Mouse (Mus musculus): ENCODE measurements around the gene Dnm3. TPM values are rescaled to one million over a fixed set of nuclear protein-coding genes. Genes with fewer than 3 reads are reported as not detected.
A peak's percentile ranks its signal among the peaks of the same experiment; 100 is the strongest.

The Dnm3 gene
- polyA plus RNA-seq, 1 experiment from 2014 or later: 27.7 TPM

DNA sequence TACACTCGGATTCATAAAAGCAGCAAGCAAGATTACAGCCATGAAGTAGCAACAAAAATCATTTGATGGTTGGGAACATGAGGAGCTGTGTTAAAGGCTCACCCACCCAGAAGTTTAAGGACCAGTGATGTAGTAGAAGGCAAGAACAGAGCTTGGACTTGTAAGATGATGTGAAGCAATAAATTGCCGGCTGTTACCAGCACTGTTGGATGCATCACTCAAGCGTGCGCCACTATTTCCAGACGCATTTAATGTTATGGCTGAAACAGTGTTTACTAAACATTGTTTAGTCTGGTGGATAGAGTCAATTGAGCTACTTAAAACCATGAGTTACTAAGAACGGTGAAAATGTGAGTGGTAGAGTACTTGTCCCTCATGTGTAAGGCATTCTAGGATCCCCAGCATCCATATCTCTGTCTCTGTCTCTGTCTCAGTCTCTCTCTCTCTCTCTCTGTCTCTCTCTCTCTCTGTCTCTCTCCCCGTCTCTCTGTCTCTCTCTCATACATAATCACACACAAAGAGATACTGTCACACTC is 241.1 kb downstream of the Dnm3 start:
- no peak overlapping the region for H3K4me3 ChIP-seq
- H3K4me2 ChIP-seq: no peak overlapping the region
- peaks cover 26% of the 10 kb centered on the region for H3K4me1 ChIP-seq
- no peaks in the 10 kb centered on the region for H3K9me3 ChIP-seq
- WGBS: 84% methylated on average over 7 of the region's 7 CpGs
- H3K27me3 ChIP-seq: no peaks in the 10 kb centered on the region
- no peak overlapping the region for H3K27ac ChIP-seq
- no peak overlapping the region for H3K9ac ChIP-seq
- ATAC-seq (ENCODE audit: insufficient number of reproducible peaks, insufficient read depth, low FRiP score, low TSS enrichment, low read depth): no peak
- no peaks in the 10 kb centered on the region for H3K36me3 ChIP-seq

DNA sequence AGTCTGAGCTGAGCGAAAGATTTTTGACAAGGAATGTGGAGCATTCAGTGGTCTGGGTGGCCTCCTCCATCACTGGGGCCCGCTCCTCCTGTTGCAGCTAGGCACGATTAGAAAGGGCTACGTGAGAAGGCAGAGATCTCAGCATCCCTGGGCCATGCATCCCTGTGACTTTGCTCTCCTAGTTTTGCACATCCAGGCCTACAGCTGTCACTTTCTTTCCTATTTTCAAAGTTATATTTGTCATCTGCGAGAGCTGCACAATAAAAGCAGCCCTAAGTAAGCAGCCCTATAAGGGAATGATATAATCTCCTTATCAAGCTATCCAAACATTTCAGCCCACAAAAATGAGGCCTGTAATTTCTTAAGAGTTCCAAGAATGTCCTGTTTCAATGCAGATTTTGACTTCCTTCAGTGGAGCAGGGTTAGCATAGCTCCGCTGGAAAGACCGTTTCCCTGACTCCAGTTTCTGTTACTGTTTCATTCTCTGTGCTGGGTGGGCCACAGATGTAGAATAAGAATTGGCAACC is 252.2 kb downstream of the Dnm3 start:
- peak; percentile 59 for ATAC-seq (ENCODE audit: insufficient number of reproducible peaks, insufficient read depth, low FRiP score, low TSS enrichment, low read depth)
- Histone ChIP-seq H3K9me3 (no peaks in the 10 kb centered on the region), H3K27me3 (no peaks in the 10 kb centered on the region), H3K27ac (peak overlapping the region; percentile 94), H3K4me2 (no peak overlapping the region), H3K9ac (peak overlapping the region; percentile 40; the same call in 1 of the 2 replicates), H3K4me3 (no peak overlapping the region), H3K4me1 (peaks cover 19% of the 10 kb centered on the region), H3K36me3 (peaks cover 6% of the 10 kb centered on the region; the same call in 1 of the 2 replicates)
- WGBS: 23% methylated on average over 7 of the region's 7 CpGs

GRCm38 (mm10) chr1:162224817-162225605 is 252.8 kb downstream of the Dnm3 start:
- H3K9ac ChIP-seq: no peak overlapping the region; the same call in 1 of the 2 replicates

GRCm38 (mm10) chr1:162224061-162224460 is 253.8 kb downstream of the Dnm3 start:
- Histone ChIP-seq H3K27me3 (no peaks in the 10 kb centered on the region), H3K4me1 (peaks cover 19% of the 10 kb centered on the region), H3K4me2 (peak overlapping the region; percentile 18; the same call in 1 of the 2 replicates), H3K36me3 (peaks cover 6% of the 10 kb centered on the region; the same call in 1 of the 2 replicates), H3K9ac (no peak overlapping the region), H3K27ac (peak overlapping the region; percentile 91), H3K9me3 (no peaks in the 10 kb centered on the region), H3K4me3 (no peak overlapping the region)
- no peak for ATAC-seq (ENCODE audit: insufficient number of reproducible peaks, insufficient read depth, low FRiP score, low TSS enrichment, low read depth)
- WGBS: 41% methylated on average over 3 of the region's 3 CpGs

More at GRCm38 (mm10) chr1:162224817-162225605, 252.8 kb downstream of the Dnm3 start:
- H3K4me3 ChIP-seq: no peak overlapping the region
- WGBS: 26% methylated on average over 10 of the region's 10 CpGs
- H3K36me3 ChIP-seq: peaks cover 6% of the 10 kb centered on the region; the same call in 1 of the 2 replicates
- peaks cover 19% of the 10 kb centered on the region for H3K4me1 ChIP-seq
- H3K4me2 ChIP-seq: no peak overlapping the region
- ATAC-seq (ENCODE audit: insufficient number of reproducible peaks, insufficient read depth, low FRiP score, low TSS enrichment, low read depth): peak; percentile 16; the same call in 1 of the 2 replicates
- no peaks in the 10 kb centered on the region for H3K9me3 ChIP-seq
- no peaks in the 10 kb centered on the region for H3K27me3 ChIP-seq
- peak overlapping the region; percentile 94 for H3K27ac ChIP-seq

DNA sequence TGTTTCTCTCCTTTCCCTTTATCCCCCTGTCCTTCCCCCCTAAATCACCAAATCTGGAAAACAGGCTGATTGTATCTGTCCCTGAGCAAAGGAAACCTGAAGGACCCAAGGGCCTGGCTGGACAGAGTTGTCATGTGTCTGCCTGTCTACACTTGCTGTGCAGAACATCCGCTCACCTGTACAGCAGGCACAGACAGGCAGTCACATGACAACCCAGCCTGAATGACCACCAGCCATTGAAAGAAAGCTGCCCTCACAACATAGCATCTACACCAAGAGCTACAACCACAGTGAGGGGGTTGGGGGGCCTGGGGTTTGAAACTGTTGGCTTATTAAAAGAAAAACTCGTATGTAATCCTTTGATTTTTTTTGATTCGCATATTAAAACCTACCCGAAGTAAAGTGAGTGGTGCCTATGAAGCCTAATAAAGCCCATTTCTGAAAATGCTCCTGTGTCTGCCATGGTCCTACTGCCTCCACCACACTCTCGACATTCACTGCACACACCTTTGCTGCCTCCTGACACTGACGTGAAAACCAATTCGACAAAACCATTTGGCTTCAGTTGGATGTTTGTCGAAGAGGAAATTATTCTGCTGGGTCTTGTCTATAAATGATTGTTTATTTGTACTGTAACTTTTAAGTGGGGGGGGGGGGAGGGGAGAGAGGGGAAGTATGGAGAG is 254.4 kb downstream of the Dnm3 start:
- Histone ChIP-seq H3K27ac (peak overlapping the region; percentile 91), H3K4me3 (peak overlapping the region; percentile 30), H3K36me3 (peaks cover 6% of the 10 kb centered on the region; the same call in 1 of the 2 replicates), H3K4me2 (peak overlapping the region; percentile 59), H3K4me1 (peaks cover 19% of the 10 kb centered on the region), H3K27me3 (no peaks in the 10 kb centered on the region), H3K9ac (peak overlapping the region; percentile 72), H3K9me3 (no peaks in the 10 kb centered on the region)
- 36% methylated on average over 8 of the region's 8 CpGs for WGBS
- no peak for ATAC-seq (ENCODE audit: insufficient number of reproducible peaks, insufficient read depth, low FRiP score, low TSS enrichment, low read depth)

DNA sequence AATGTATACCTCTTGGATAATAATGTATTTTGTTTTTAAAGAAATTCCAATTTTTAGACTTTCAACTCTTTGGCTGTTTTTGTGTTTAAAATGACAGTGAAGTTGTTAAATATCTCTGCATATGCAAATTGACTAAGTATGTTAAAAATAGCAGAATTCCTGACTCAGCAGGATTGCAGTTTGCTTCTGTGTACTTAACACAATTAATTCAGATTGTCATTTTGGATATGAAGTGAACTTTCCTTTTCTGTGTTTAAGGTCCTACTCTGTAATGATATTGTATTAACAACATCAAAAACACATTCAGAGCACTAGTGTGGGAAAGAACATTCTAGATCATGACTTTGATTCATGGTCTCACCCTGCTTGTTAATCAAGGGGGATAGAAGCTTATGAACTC is 255.5 kb downstream of the Dnm3 start:
- peak overlapping the region; percentile 64 for H3K9ac ChIP-seq
- H3K36me3 ChIP-seq: peaks cover 6% of the 10 kb centered on the region; the same call in 1 of the 2 replicates
- H3K4me1 ChIP-seq: peaks cover 19% of the 10 kb centered on the region
- H3K27me3 ChIP-seq: no peaks in the 10 kb centered on the region
- peak overlapping the region; percentile 59 for H3K4me2 ChIP-seq
- no peaks in the 10 kb centered on the region for H3K9me3 ChIP-seq
- no peak for ATAC-seq (ENCODE audit: insufficient number of reproducible peaks, insufficient read depth, low FRiP score, low TSS enrichment, low read depth)
- H3K4me3 ChIP-seq: peak overlapping the region; percentile 76
- peak overlapping the region; percentile 91 for H3K27ac ChIP-seq

GRCm38 (mm10) chr1:162221801-162222301 is 256.0 kb downstream of the Dnm3 start:
- no peak for ATAC-seq (ENCODE audit: insufficient number of reproducible peaks, insufficient read depth, low FRiP score, low TSS enrichment, low read depth)
- Histone ChIP-seq H3K9ac (peak overlapping the region; percentile 75), H3K4me1 (peaks cover 19% of the 10 kb centered on the region), H3K27ac (peak overlapping the region; percentile 94), H3K4me3 (peak overlapping the region; percentile 76), H3K36me3 (peaks cover 6% of the 10 kb centered on the region; the same call in 1 of the 2 replicates), H3K27me3 (no peaks in the 10 kb centered on the region), H3K4me2 (peak overlapping the region; percentile 59), H3K9me3 (no peaks in the 10 kb centered on the region)
- WGBS: 14% methylated on average over 4 of the region's 4 CpGs

DNA sequence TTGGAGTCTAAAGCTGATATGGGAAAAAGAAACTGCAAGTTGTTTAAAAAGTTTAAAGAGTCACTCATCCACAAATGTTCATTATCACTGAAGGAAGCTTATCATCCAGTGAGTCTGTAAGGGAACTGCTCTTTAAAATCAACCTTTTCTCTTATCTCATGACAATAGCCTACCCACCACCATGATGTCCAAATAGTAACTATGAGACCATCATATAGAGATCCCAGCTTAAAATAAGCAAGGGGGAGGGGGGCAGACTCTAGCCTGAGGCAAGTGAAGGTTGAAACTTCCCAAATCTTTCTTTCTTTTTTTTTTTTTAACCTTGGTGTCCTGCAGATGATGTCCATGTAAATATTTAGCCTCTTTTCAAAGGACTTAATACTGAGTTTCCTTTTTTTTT is 256.9 kb downstream of the Dnm3 start:
- peak overlapping the region; percentile 86 for H3K9ac ChIP-seq
- H3K9me3 ChIP-seq: no peaks in the 10 kb centered on the region
- peak overlapping the region; percentile 76 for H3K4me3 ChIP-seq
- H3K36me3 ChIP-seq: peaks cover 6% of the 10 kb centered on the region; the same call in 1 of the 2 replicates
- ATAC-seq (ENCODE audit: insufficient number of reproducible peaks, insufficient read depth, low FRiP score, low TSS enrichment, low read depth): no peak
- no peaks in the 10 kb centered on the region for H3K27me3 ChIP-seq
- peak overlapping the region; percentile 100 for H3K27ac ChIP-seq
- H3K4me1 ChIP-seq: peaks cover 22% of the 10 kb centered on the region
- peak overlapping the region; percentile 59 for H3K4me2 ChIP-seq

DNA sequence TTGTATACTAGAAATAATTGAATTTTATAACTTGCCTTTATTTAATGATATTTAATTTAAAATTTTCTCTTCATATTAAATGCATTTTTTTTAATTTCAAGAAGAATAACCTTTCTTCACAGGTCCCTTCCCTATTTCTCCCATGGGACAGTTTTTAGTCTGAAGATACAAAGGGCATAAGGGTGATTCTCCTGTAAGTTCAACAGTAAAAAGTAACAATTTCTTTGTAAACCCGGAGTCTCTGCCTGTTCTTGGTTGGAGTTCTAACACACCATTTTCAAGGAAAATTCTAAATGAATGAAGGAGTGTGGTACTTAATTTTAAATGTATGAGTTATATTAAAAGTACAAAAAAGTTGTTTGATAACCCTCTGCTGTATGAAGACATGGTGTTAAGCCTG is 258.1 kb downstream of the Dnm3 start:
- no peaks in the 10 kb centered on the region for H3K9me3 ChIP-seq
- peak overlapping the region; percentile 59 for H3K4me2 ChIP-seq
- WGBS: 37% methylated on average over 1 of the region's 1 CpGs
- H3K36me3 ChIP-seq: peaks cover 6% of the 10 kb centered on the region; the same call in 1 of the 2 replicates
- peak overlapping the region; percentile 76 for H3K4me3 ChIP-seq
- H3K4me1 ChIP-seq: peaks cover 25% of the 10 kb centered on the region
- H3K9ac ChIP-seq: peak overlapping the region; percentile 100
- no peaks in the 10 kb centered on the region for H3K27me3 ChIP-seq
- H3K27ac ChIP-seq: peak overlapping the region; percentile 100
- ATAC-seq (ENCODE audit: insufficient number of reproducible peaks, insufficient read depth, low FRiP score, low TSS enrichment, low read depth): no peak

- no peak for ATAC-seq (ENCODE audit: insufficient number of reproducible peaks, insufficient read depth, low FRiP score, low TSS enrichment, low read depth)
- no peak overlapping the region for H3K4me2 ChIP-seq
- no peaks in the 10 kb centered on the region for H3K9me3 ChIP-seq
- whole genome bisulfite sequencing: 18% methylated on average over 8 of the region's 8 CpGs
- peak overlapping the region; percentile 100 for H3K9ac ChIP-seq
- H3K4me3 ChIP-seq: peak overlapping the region; percentile 76
- peak overlapping the region; percentile 100 for H3K27ac ChIP-seq
- no peaks in the 10 kb centered on the region for H3K27me3 ChIP-seq
- peaks cover 30% of the 10 kb centered on the region for H3K4me1 ChIP-seq
- peaks cover 6% of the 10 kb centered on the region; the same call in 1 of the 2 replicates for H3K36me3 ChIP-seq
Measured at GRCm38 (mm10) chr1:162218530-162219180, 259.2 kb downstream of the Dnm3 start.
